Mouse (Mus musculus): ENCODE measurements around the gene Cd160. TPM values are rescaled to one million over a fixed set of nuclear protein-coding genes. Genes with fewer than 3 reads are reported as not detected.

Gene Cd160
- polyA plus RNA-seq, 1 experiment from 2014 or later: not detected

- Histone ChIP-seq H3K4me3 (ENCODE audit: low read depth, low read length) (no peak overlapping the region), H3K36me3 (replicated peaks; ENCODE audit: control insufficient read depth, insufficient read depth, low read depth, low read length) (no peaks in the 10 kb centered on the region; the same call in 1 of the 2 replicates), H3K4me1 (ENCODE audit: control insufficient read depth, insufficient read depth, low read length) (no peaks in the 10 kb centered on the region), H3K4me2 (ENCODE audit: low read depth, low read length) (no peak overlapping the region), H3K9me3 (replicated peaks; ENCODE audit: control insufficient read depth, low read length) (no peaks in the 10 kb centered on the region), H3K9ac (replicated peaks; ENCODE audit: low read length) (no peak overlapping the region), H3K27ac (replicated peaks; ENCODE audit: low read depth, low read length) (no peak overlapping the region), H3K27me3 (ENCODE audit: control insufficient read depth, insufficient read depth, low read length) (no peaks in the 10 kb centered on the region)
- ATAC-seq (replicated peaks; ENCODE audit: insufficient number of reproducible peaks, low FRiP score, low TSS enrichment, low read depth) (no peak), DNase-seq (ENCODE audit: low spot score) (no peak)
- WGBS: 89% methylated on average over 9 of the region's 9 CpGs
These were observed 16.7 kb upstream of the Cd160 start for GRCm38 (mm10) chr3:96845806-96846205.

- ATAC-seq (replicated peaks; ENCODE audit: insufficient number of reproducible peaks, low FRiP score, low TSS enrichment, low read depth): no peak
These were observed 16.0 kb upstream of the Cd160 start for GRCm38 (mm10) chr3:96845191-96845590.

GRCm38 (mm10) chr3:96838996-96839645, 10.0 kb upstream of the Cd160 start:
- Histone ChIP-seq H3K4me1 (ENCODE audit: control insufficient read depth, insufficient read depth, low read length) (no peaks in the 10 kb centered on the region), H3K9me3 (replicated peaks; ENCODE audit: control insufficient read depth, low read length) (no peaks in the 10 kb centered on the region), H3K27ac (replicated peaks; ENCODE audit: low read depth, low read length) (no peak overlapping the region), H3K4me2 (ENCODE audit: low read depth, low read length) (no peak overlapping the region), H3K27me3 (ENCODE audit: control insufficient read depth, insufficient read depth, low read length) (no peaks in the 10 kb centered on the region), H3K4me3 (ENCODE audit: low read depth, low read length) (no peak overlapping the region), H3K36me3 (replicated peaks; ENCODE audit: control insufficient read depth, insufficient read depth, low read depth, low read length) (no peaks in the 10 kb centered on the region), H3K9ac (replicated peaks; ENCODE audit: low read length) (no peak overlapping the region)
- DNase-seq (ENCODE audit: low spot score): no peak
- 84% methylated on average over 7 of the region's 7 CpGs for WGBS
- ATAC-seq (replicated peaks; ENCODE audit: insufficient number of reproducible peaks, low FRiP score, low TSS enrichment, low read depth): no peak

More at GRCm38 (mm10) chr3:96845191-96845590, 16.0 kb upstream of the Cd160 start:
- no peak overlapping the region for H3K27ac ChIP-seq (replicated peaks; ENCODE audit: low read depth, low read length)
- WGBS: 88% methylated on average over 6 of the region's 6 CpGs
- DNase-seq (ENCODE audit: low spot score): no peak
- H3K4me2 ChIP-seq (ENCODE audit: low read depth, low read length): no peak overlapping the region
- no peak overlapping the region for H3K4me3 ChIP-seq (ENCODE audit: low read depth, low read length)
- no peak overlapping the region for H3K9ac ChIP-seq (replicated peaks; ENCODE audit: low read length)
- H3K27me3 ChIP-seq (ENCODE audit: control insufficient read depth, insufficient read depth, low read length): no peaks in the 10 kb centered on the region
- H3K4me1 ChIP-seq (ENCODE audit: control insufficient read depth, insufficient read depth, low read length): no peaks in the 10 kb centered on the region
- no peaks in the 10 kb centered on the region for H3K9me3 ChIP-seq (replicated peaks; ENCODE audit: control insufficient read depth, low read length)
- H3K36me3 ChIP-seq (replicated peaks; ENCODE audit: control insufficient read depth, insufficient read depth, low read depth, low read length): no peaks in the 10 kb centered on the region; the same call in 1 of the 2 replicates

- Histone ChIP-seq H3K9ac (replicated peaks; ENCODE audit: low read length) (no peak overlapping the region), H3K36me3 (replicated peaks; ENCODE audit: control insufficient read depth, insufficient read depth, low read depth, low read length) (no peaks in the 10 kb centered on the region), H3K4me1 (ENCODE audit: control insufficient read depth, insufficient read depth, low read length) (no peaks in the 10 kb centered on the region), H3K9me3 (replicated peaks; ENCODE audit: control insufficient read depth, low read length) (no peaks in the 10 kb centered on the region), H3K27me3 (ENCODE audit: control insufficient read depth, insufficient read depth, low read length) (no peaks in the 10 kb centered on the region), H3K4me3 (ENCODE audit: low read depth, low read length) (no peak overlapping the region), H3K4me2 (ENCODE audit: low read depth, low read length) (no peak overlapping the region), H3K27ac (replicated peaks; ENCODE audit: low read depth, low read length) (no peak overlapping the region)
- WGBS: 86% methylated on average over 2 of the region's 2 CpGs
- DNase-seq (ENCODE audit: low spot score) (no peak), ATAC-seq (replicated peaks; ENCODE audit: insufficient number of reproducible peaks, low FRiP score, low TSS enrichment, low read depth) (no peak)
These were observed 7.3 kb upstream of the Cd160 start for GRCm38 (mm10) chr3:96836414-96836813.

- Histone ChIP-seq H3K9me3 (replicated peaks; ENCODE audit: control insufficient read depth, low read length) (no peaks in the 10 kb centered on the region), H3K27ac (replicated peaks; ENCODE audit: low read depth, low read length) (no peak overlapping the region), H3K4me2 (ENCODE audit: low read depth, low read length) (no peak overlapping the region), H3K9ac (replicated peaks; ENCODE audit: low read length) (no peak overlapping the region), H3K27me3 (ENCODE audit: control insufficient read depth, insufficient read depth, low read length) (no peaks in the 10 kb centered on the region), H3K36me3 (replicated peaks; ENCODE audit: control insufficient read depth, insufficient read depth, low read depth, low read length) (no peaks in the 10 kb centered on the region), H3K4me3 (ENCODE audit: low read depth, low read length) (no peak overlapping the region), H3K4me1 (ENCODE audit: control insufficient read depth, insufficient read depth, low read length) (no peaks in the 10 kb centered on the region)
- 83% methylated on average over 7 of the region's 7 CpGs for WGBS
- no peak for ATAC-seq (replicated peaks; ENCODE audit: insufficient number of reproducible peaks, low FRiP score, low TSS enrichment, low read depth)
- DNase-seq (ENCODE audit: low spot score): no peak
These were observed 5.6 kb upstream of the Cd160 start for GRCm38 (mm10) chr3:96834587-96835348.

- Histone ChIP-seq H3K27ac (replicated peaks; ENCODE audit: low read depth, low read length) (no peak overlapping the region), H3K36me3 (replicated peaks; ENCODE audit: control insufficient read depth, insufficient read depth, low read depth, low read length) (no peaks in the 10 kb centered on the region), H3K4me3 (ENCODE audit: low read depth, low read length) (no peak overlapping the region), H3K9ac (replicated peaks; ENCODE audit: low read length) (no peak overlapping the region), H3K9me3 (replicated peaks; ENCODE audit: control insufficient read depth, low read length) (no peaks in the 10 kb centered on the region), H3K4me1 (ENCODE audit: control insufficient read depth, insufficient read depth, low read length) (no peaks in the 10 kb centered on the region), H3K4me2 (ENCODE audit: low read depth, low read length) (no peak overlapping the region), H3K27me3 (ENCODE audit: control insufficient read depth, insufficient read depth, low read length) (no peaks in the 10 kb centered on the region)
- no peak for DNase-seq (ENCODE audit: low spot score)
- 40% methylated on average over 5 of the region's 5 CpGs for WGBS
- no peak; the same call in 1 of the 2 replicates for ATAC-seq (replicated peaks; ENCODE audit: insufficient number of reproducible peaks, low FRiP score, low TSS enrichment, low read depth)
These were observed 3.8 kb upstream of the Cd160 start for GRCm38 (mm10) chr3:96832930-96833329.

GRCm38 (mm10) chr3:96829856-96830255, 705 bp upstream of the Cd160 start:
- H3K27me3 ChIP-seq (ENCODE audit: control insufficient read depth, insufficient read depth, low read length): no peaks in the 10 kb centered on the region
- DNase-seq (ENCODE audit: low spot score) (no peak), ATAC-seq (replicated peaks; ENCODE audit: insufficient number of reproducible peaks, low FRiP score, low TSS enrichment, low read depth) (no peak)
- H3K36me3 ChIP-seq (replicated peaks; ENCODE audit: control insufficient read depth, insufficient read depth, low read depth, low read length): no peaks in the 10 kb centered on the region
- H3K4me1 ChIP-seq (ENCODE audit: control insufficient read depth, insufficient read depth, low read length): no peaks in the 10 kb centered on the region
- H3K9ac ChIP-seq (replicated peaks; ENCODE audit: low read length): no peak overlapping the region
- H3K4me3 ChIP-seq (ENCODE audit: low read depth, low read length): no peak overlapping the region
- WGBS: 79% methylated on average over 10 of the region's 10 CpGs
- H3K4me2 ChIP-seq (ENCODE audit: low read depth, low read length): no peak overlapping the region
- no peaks in the 10 kb centered on the region for H3K9me3 ChIP-seq (replicated peaks; ENCODE audit: control insufficient read depth, low read length)
- no peak overlapping the region for H3K27ac ChIP-seq (replicated peaks; ENCODE audit: low read depth, low read length)

GRCm38 (mm10) chr3:96828308-96828864, 765 bp downstream of the Cd160 start:
- no peaks in the 10 kb centered on the region for H3K36me3 ChIP-seq (replicated peaks; ENCODE audit: control insufficient read depth, insufficient read depth, low read depth, low read length)
- 52% methylated on average over 15 of the region's 15 CpGs for WGBS
- no peak for DNase-seq (ENCODE audit: low spot score)
- no peaks in the 10 kb centered on the region for H3K27me3 ChIP-seq (ENCODE audit: control insufficient read depth, insufficient read depth, low read length)
- no peaks in the 10 kb centered on the region for H3K4me1 ChIP-seq (ENCODE audit: control insufficient read depth, insufficient read depth, low read length)
- no peak for ATAC-seq (replicated peaks; ENCODE audit: insufficient number of reproducible peaks, low FRiP score, low TSS enrichment, low read depth)
- no peak overlapping the region for H3K9ac ChIP-seq (replicated peaks; ENCODE audit: low read length)
- H3K27ac ChIP-seq (replicated peaks; ENCODE audit: low read depth, low read length): no peak overlapping the region
- no peaks in the 10 kb centered on the region for H3K9me3 ChIP-seq (replicated peaks; ENCODE audit: control insufficient read depth, low read length)
- no peak overlapping the region for H3K4me2 ChIP-seq (ENCODE audit: low read depth, low read length)
- H3K4me3 ChIP-seq (ENCODE audit: low read depth, low read length): no peak overlapping the region

Data from embryonic facial prominence, embryonic 11.5 days (tissue).